Mouse (Mus musculus) granulocyte monocyte progenitor cell, adult 5-6 weeks (primary cell): ENCODE results near the gene Gm12216. TPM values are rescaled to one million over a fixed set of nuclear protein-coding genes. Genes with fewer than 3 reads are reported as not detected.

ENCODE experiments used
- ATAC-seq: replicated peaks from 2 replicates; pipeline ENCODE4 v1.8.0; 2016; ENCODE audit warnings: mild to moderate bottlenecking, moderate TSS enrichment, inconsistent platforms; ENCODE audit not compliant: poor library complexity, severe bottlenecking
- total RNA-seq, 2 experiments: library from RNA; stranded (forward) in 1 of 2; stranded (reverse) in 1 of 2; fragments of 200-712, 200-1000 nt in 1 of 2; fragments of >200 nt in 1 of 2; fragmentation: Nextera tagmentation in 1 of 2; gene quantifications; 2 replicates each; pipeline ENCODE4 v1.2.3; 2014 to 2017

The Gm12216 gene
- total RNA-seq, 2 experiments from 2014 or later = 6.5 TPM; not detected in 1

GRCm38 (mm10) chr11:53757612-53758011, 101.4 kb downstream of the Gm12216 start:
- ATAC-seq = no peak

- ATAC-seq = no peak
Observed at GRCm38 (mm10) chr11:53755011-53755595, 104.0 kb downstream of the Gm12216 start.

- no peak for ATAC-seq
Observed at GRCm38 (mm10) chr11:53749716-53750352, 109.2 kb downstream of the Gm12216 start.

GRCm38 (mm10) chr11:53749306-53749705, 109.8 kb downstream of the Gm12216 start:
- no peak for ATAC-seq

- ATAC-seq = peak; percentile 90
Observed at GRCm38 (mm10) chr11:53748614-53749013, 110.4 kb downstream of the Gm12216 start.

- peak; percentile 72 for ATAC-seq
Observed at GRCm38 (mm10) chr11:53747985-53748384, 111.1 kb downstream of the Gm12216 start.

GRCm38 (mm10) chr11:53745260-53745659, 113.8 kb downstream of the Gm12216 start:
- no peak for ATAC-seq

- ATAC-seq = no peak
Observed at GRCm38 (mm10) chr11:53742353-53742752, 116.7 kb downstream of the Gm12216 start.

GRCm38 (mm10) chr11:53737573-53737946, 121.5 kb downstream of the Gm12216 start:
- peak; percentile 59 for ATAC-seq

GRCm38 (mm10) chr11:53736771-53737572, 122.1 kb downstream of the Gm12216 start:
- ATAC-seq = peak; percentile 72

GRCm38 (mm10) chr11:53735682-53736245, 123.3 kb downstream of the Gm12216 start:
- ATAC-seq = peak; percentile 84

- peak; percentile 13; the same call in 1 of the 2 replicates for ATAC-seq
Observed at GRCm38 (mm10) chr11:53734970-53735681, 123.9 kb downstream of the Gm12216 start.

- ATAC-seq = no peak
Observed at GRCm38 (mm10) chr11:53734431-53734830, 124.6 kb downstream of the Gm12216 start.

- ATAC-seq = no peak
Observed at GRCm38 (mm10) chr11:53733824-53734223, 125.2 kb downstream of the Gm12216 start.

Other genes with a start within 250 kb of the Gm12216 start
- gene Il4, start 240.6 kb downstream of the Gm12216 start, total RNA-seq (2014; fragmentation: Nextera tagmentation) = 1.5 TPM in 1 of 2 replicates, not detected in the other
- not detected in 2 replicates for gene Il4, start 240.6 kb downstream of the Gm12216 start, total RNA-seq (2017)
- gene Il13, start 224.6 kb downstream of the Gm12216 start, total RNA-seq (2014; fragmentation: Nextera tagmentation) = not detected in 2 replicates
- gene Il13, start 224.6 kb downstream of the Gm12216 start, total RNA-seq (2017) = not detected in 2 replicates
- gene Rad50, start 151.9 kb downstream of the Gm12216 start, total RNA-seq (2014; fragmentation: Nextera tagmentation) = 58.0 and 59.9 TPM in 2 replicates
- gene Rad50, start 151.9 kb downstream of the Gm12216 start, total RNA-seq (2017) = 67.4 and 85.2 TPM in 2 replicates
- gene Il5, start 138.5 kb downstream of the Gm12216 start, total RNA-seq (2014; fragmentation: Nextera tagmentation) = not detected in 2 replicates
- not detected in 2 replicates for gene Il5, start 138.5 kb downstream of the Gm12216 start, total RNA-seq (2017)
- gene Irf1, start 89.2 kb downstream of the Gm12216 start, total RNA-seq (2014; fragmentation: Nextera tagmentation) = 37.5 and 41.7 TPM in 2 replicates
- gene Irf1, start 89.2 kb downstream of the Gm12216 start, total RNA-seq (2017) = 41.3 and 55.9 TPM in 2 replicates
- gene Gm17334, start 86.1 kb downstream of the Gm12216 start, total RNA-seq (2014; fragmentation: Nextera tagmentation) = 2.5 and 4.8 TPM in 2 replicates
- gene Gm17334, start 86.1 kb downstream of the Gm12216 start, total RNA-seq (2017) = not detected in 2 replicates
- gene Slc22a5, start 32.4 kb upstream of the Gm12216 start, total RNA-seq (2014; fragmentation: Nextera tagmentation) = 10.2 and 10.3 TPM in 2 replicates
- gene Slc22a5, start 32.4 kb upstream of the Gm12216 start, total RNA-seq (2017) = 8.7 and 13.3 TPM in 2 replicates
- gene Slc22a21, start 121.1 kb upstream of the Gm12216 start, total RNA-seq (2014; fragmentation: Nextera tagmentation) = 1.1 and 2.9 TPM in 2 replicates
- gene Slc22a21, start 121.1 kb upstream of the Gm12216 start, total RNA-seq (2017) = 0.88 and 2.3 TPM in 2 replicates
- gene Slc22a4, start 168.8 kb upstream of the Gm12216 start, total RNA-seq (2014; fragmentation: Nextera tagmentation) = 20.0 and 36.7 TPM in 2 replicates
- 19.6 and 21.0 TPM in 2 replicates for gene Slc22a4, start 168.8 kb upstream of the Gm12216 start, total RNA-seq (2017)
- 0.70 and 4.5 TPM in 2 replicates for gene Pdlim4, start 209.8 kb upstream of the Gm12216 start, total RNA-seq (2014; fragmentation: Nextera tagmentation)
- gene Pdlim4, start 209.8 kb upstream of the Gm12216 start, total RNA-seq (2017) = 0.47 TPM in 1 of 2 replicates, not detected in the other
- gene P4ha2, start 240.8 kb upstream of the Gm12216 start, total RNA-seq (2014; fragmentation: Nextera tagmentation) = not detected in 2 replicates
- gene P4ha2, start 240.8 kb upstream of the Gm12216 start, total RNA-seq (2017) = not detected in 2 replicates